Mouse (Mus musculus) forebrain, embryonic 15.5 days (tissue): ENCODE data around the gene Nr1h4. TPM values are rescaled to one million over a fixed set of nuclear protein-coding genes. Genes with fewer than 3 reads are reported as not detected.
"Not testable (repeated sequence)": the region's sequence is repeated elsewhere in the genome, so short reads cannot be mapped to it uniquely, and the experiment has no call there.

Experiments
- ATAC-seq: fragments of 200-750 bp; cut with Nextera tagmentation; replicated peaks from 2 replicates; pipeline ENCODE4 v1.8.0; 2017; ENCODE audit warnings: mild to moderate bottlenecking, moderate TSS enrichment, moderate library complexity
- H3K27ac ChIP-seq: fragments of 300-500 bp; sonication (generic); replicated peaks from 2 replicates; pipeline ENCODE4 v1.5.1; 2015; ENCODE audit warnings: mild to moderate bottlenecking, inconsistent platforms
- H3K27me3 ChIP-seq: fragments of 300-500 bp; sonication (generic); 2 replicates; pipeline ENCODE4 v1.6.1; 2015; ENCODE audit warnings: inconsistent platforms
- H3K36me3 ChIP-seq: fragments of 300-500 bp; sonication (generic); 2 replicates; pipeline ENCODE4 v1.6.1; 2015; ENCODE audit warnings: mild to moderate bottlenecking, inconsistent platforms
- H3K4me1 ChIP-seq: fragments of 300-500 bp; sonication (generic); 2 replicates; pipeline ENCODE4 v1.6.1; 2015; ENCODE audit warnings: inconsistent platforms
- H3K4me2 ChIP-seq: fragments of 300-500 bp; sonication (generic); replicated peaks from 2 replicates; pipeline ENCODE4 v1.6.1; 2015; ENCODE audit warnings: mild to moderate bottlenecking, inconsistent platforms
- H3K4me3 ChIP-seq: fragments of 300-500 bp; sonication (generic); 2 replicates; pipeline ENCODE4 v1.5.1; 2015; ENCODE audit warnings: mild to moderate bottlenecking, inconsistent platforms
- H3K9ac ChIP-seq: fragments of 300-500 bp; sonication (generic); replicated peaks from 2 replicates; pipeline ENCODE4 v1.6.1; 2015; ENCODE audit warnings: mild to moderate bottlenecking, inconsistent platforms
- H3K9me3 ChIP-seq: fragments of 300-500 bp; sonication (generic); 2 replicates; pipeline ENCODE4 v1.6.1; 2016; ENCODE audit warnings: inconsistent platforms
- WGBS: fragments of 180-500 bp; shearing (Covaris S2); methylation state at CpG from one replicate; pipeline ENCODE4 v1.1.7; 2015; ENCODE audit warnings: mixed read lengths; 5-methylcytosine and 5-hydroxymethylcytosine counted together
- polyA plus RNA-seq: library from polyadenylated mRNA; unstranded; fragments of >200 nt; fragmentation: Nextera tagmentation; extraction: Ambion mirVana; gene quantifications from 2 replicates; pipeline ENCODE4 v1.2.1, GENCODE M21; 2015

The Nr1h4 gene
- 0.11 and 0.17 TPM in 2 replicates for polyA plus RNA-seq

GRCm38 (mm10) chr10:89532929-89533727 lies at the start of gene Nr1h4:
Gene Nr1h4, minus strand, starts transcription at chr10:89533585.
- H3K36me3 ChIP-seq, result no peaks in the 10 kb centered on the region
- no peak for ATAC-seq
- WGBS, result 62% methylated on average over 17 of the region's 17 CpGs
- no peaks in the 10 kb centered on the region for H3K27me3 ChIP-seq
- no peak within 1 kb of the TSS for H3K9ac ChIP-seq
- no peaks in the 10 kb centered on the region for H3K9me3 ChIP-seq
- H3K4me1 ChIP-seq, result peaks cover 6% of the 10 kb centered on the region; the same call in 1 of the 2 replicates
- H3K27ac ChIP-seq, result no peak within 1 kb of the TSS
- H3K4me2 ChIP-seq, result no peak within 1 kb of the TSS
- H3K4me3 ChIP-seq, result no peak within 1 kb of the TSS

GRCm38 (mm10) chr10:89578801-89579200 lies 45.4 kb upstream of the Nr1h4 start:
- ATAC-seq, result no peak
- WGBS, result 93% methylated on average over 4 of the region's 4 CpGs

GRCm38 (mm10) chr10:89577666-89578065 lies 44.3 kb upstream of the Nr1h4 start:
- Histone ChIP-seq H3K4me1 (no peaks in the 10 kb centered on the region), H3K9me3 (no peaks in the 10 kb centered on the region), H3K9ac (no peak overlapping the region), H3K4me2 (no peak overlapping the region), H3K27ac (no peak overlapping the region), H3K36me3 (no peaks in the 10 kb centered on the region), H3K27me3 (no peaks in the 10 kb centered on the region), H3K4me3 (no peak overlapping the region)
- no peak for ATAC-seq
- 86% methylated on average over 3 of the region's 3 CpGs for WGBS

More at GRCm38 (mm10) chr10:89578801-89579200, 45.4 kb upstream of the Nr1h4 start:
- Histone ChIP-seq H3K4me1 (no peaks in the 10 kb centered on the region), H3K27ac (no peak overlapping the region), H3K27me3 (no peaks in the 10 kb centered on the region), H3K9ac (no peak overlapping the region), H3K4me3 (no peak overlapping the region), H3K4me2 (no peak overlapping the region), H3K9me3 (no peaks in the 10 kb centered on the region), H3K36me3 (no peaks in the 10 kb centered on the region)

- Histone ChIP-seq H3K36me3 (no peaks in the 10 kb centered on the region), H3K27me3 (no peaks in the 10 kb centered on the region), H3K4me3 (no peak overlapping the region), H3K9ac (no peak overlapping the region), H3K9me3 (no peaks in the 10 kb centered on the region), H3K4me1 (no peaks in the 10 kb centered on the region), H3K27ac (no peak overlapping the region), H3K4me2 (no peak overlapping the region)
- WGBS, result 82% methylated on average over 3 of the region's 3 CpGs
- no peak for ATAC-seq
Observed at GRCm38 (mm10) chr10:89573421-89573820, 40.0 kb upstream of the Nr1h4 start.

- Histone ChIP-seq H3K36me3 (no peaks in the 10 kb centered on the region), H3K27me3 (no peaks in the 10 kb centered on the region), H3K4me1 (no peaks in the 10 kb centered on the region), H3K9me3 (no peaks in the 10 kb centered on the region), H3K4me2 (no peak overlapping the region), H3K4me3 (no peak overlapping the region), H3K9ac (no peak overlapping the region), H3K27ac (no peak overlapping the region)
- 95% methylated on average over 6 of the region's 6 CpGs for WGBS
- no peak for ATAC-seq
Observed at GRCm38 (mm10) chr10:89572946-89573345, 39.6 kb upstream of the Nr1h4 start.

GRCm38 (mm10) chr10:89567391-89567790 lies 34.0 kb upstream of the Nr1h4 start:
- H3K27ac ChIP-seq, result no peak overlapping the region

DNA sequence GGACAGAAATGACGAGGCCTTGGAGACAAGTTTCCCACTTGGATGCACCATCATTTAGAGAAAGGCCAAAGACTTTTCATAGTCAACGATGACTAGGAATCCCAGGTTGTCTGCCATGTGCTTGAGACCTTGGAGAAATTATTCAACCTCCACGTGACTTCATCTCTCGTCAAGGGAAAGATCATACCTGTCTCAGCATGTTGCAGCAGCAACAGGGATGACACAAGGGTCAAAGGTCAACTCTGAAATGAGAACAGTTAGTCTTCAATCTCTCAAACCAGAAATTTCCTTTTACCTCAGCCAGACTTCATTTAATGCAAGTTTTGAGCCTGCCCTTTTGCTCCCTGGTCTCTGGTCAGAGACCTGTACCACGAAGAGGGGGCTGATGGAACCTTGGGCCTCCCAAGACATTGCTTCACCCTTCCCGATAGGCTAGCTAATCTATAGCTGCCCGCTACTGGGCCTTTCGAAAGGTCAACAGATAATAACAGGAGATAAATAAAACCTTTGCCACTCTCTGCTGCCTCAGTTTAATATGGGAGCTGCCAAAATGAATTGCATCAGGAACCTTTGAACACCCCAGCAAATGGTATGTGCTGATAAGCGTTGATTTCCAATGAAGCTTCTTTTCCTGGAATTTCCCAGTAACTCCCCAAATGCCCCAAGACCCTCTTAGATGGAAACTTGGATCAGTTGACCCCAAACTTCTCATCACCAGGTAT lies 32.1 kb upstream of the Nr1h4 start:
- Histone ChIP-seq H3K9me3 (no peaks in the 10 kb centered on the region), H3K4me2 (no peak overlapping the region), H3K27ac (no peak overlapping the region), H3K4me3 (no peak overlapping the region), H3K27me3 (no peaks in the 10 kb centered on the region), H3K36me3 (no peaks in the 10 kb centered on the region), H3K4me1 (no peaks in the 10 kb centered on the region), H3K9ac (no peak overlapping the region)
- ATAC-seq, result no peak
- WGBS, result 87% methylated on average over 9 of the region's 9 CpGs

More at GRCm38 (mm10) chr10:89567391-89567790, 34.0 kb upstream of the Nr1h4 start:
- Histone ChIP-seq H3K9me3 (no peaks in the 10 kb centered on the region), H3K4me2 (no peak overlapping the region), H3K9ac (no peak overlapping the region), H3K36me3 (no peaks in the 10 kb centered on the region), H3K27me3 (no peaks in the 10 kb centered on the region), H3K4me1 (no peaks in the 10 kb centered on the region), H3K4me3 (no peak overlapping the region)
- WGBS, result 89% methylated on average over 2 of the region's 2 CpGs
- ATAC-seq, result no peak

DNA sequence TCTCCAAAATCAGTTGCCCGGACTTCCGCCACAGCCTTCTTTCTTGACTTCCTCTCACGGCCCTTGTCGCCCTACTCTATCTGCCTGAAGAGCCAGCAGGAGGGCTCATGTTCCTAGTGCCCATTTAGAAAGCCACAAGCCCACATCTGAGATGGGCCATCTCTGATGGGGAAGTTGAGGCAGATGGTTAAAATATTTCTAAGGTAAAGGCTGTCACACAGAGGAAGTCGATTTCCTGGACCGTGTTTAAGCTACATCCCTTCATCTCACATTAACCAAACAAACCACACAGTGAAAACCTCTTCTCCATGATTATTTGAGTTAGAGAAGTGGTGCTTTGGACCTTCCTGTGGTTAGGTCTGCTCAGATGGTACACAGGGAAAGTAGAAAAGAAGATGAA lies 28.7 kb upstream of the Nr1h4 start:
- H3K27me3 ChIP-seq, result no peaks in the 10 kb centered on the region
- H3K9me3 ChIP-seq, result no peaks in the 10 kb centered on the region
- H3K4me2 ChIP-seq, result no peak overlapping the region
- H3K36me3 ChIP-seq, result no peaks in the 10 kb centered on the region
- whole genome bisulfite sequencing, result 96% methylated on average over 6 of the region's 6 CpGs
- H3K4me3 ChIP-seq, result no peak overlapping the region
- H3K4me1 ChIP-seq, result no peaks in the 10 kb centered on the region
- ATAC-seq, result no peak
- H3K9ac ChIP-seq, result no peak overlapping the region
- no peak overlapping the region for H3K27ac ChIP-seq

DNA sequence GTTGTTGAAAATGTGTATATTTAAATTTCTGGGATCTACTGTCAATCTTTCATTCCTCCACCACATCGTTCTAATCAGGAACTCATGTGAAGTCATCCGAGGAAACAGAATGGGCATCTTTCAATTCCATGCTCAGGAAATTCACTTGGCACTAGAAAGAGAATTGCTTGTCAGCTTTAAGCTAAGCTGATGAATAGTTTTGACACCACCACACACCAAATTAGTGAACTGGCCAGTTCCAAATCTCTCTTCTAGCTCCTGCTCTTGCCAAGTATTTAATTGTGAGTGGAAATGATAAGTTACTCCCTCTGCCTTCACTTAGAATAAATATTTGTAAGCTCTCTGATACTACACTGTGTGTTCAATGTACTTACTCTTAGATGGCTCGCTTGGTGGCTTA lies 26.0 kb upstream of the Nr1h4 start:
- Histone ChIP-seq H3K4me3 (no peak overlapping the region), H3K9me3 (no peaks in the 10 kb centered on the region), H3K27ac (no peak overlapping the region), H3K27me3 (no peaks in the 10 kb centered on the region), H3K36me3 (no peaks in the 10 kb centered on the region), H3K9ac (no peak overlapping the region), H3K4me1 (no peaks in the 10 kb centered on the region), H3K4me2 (no peak overlapping the region)
- 34% methylated on average over 3 of the region's 3 CpGs for WGBS
- ATAC-seq, result no peak

GRCm38 (mm10) chr10:89554885-89555284 lies 21.5 kb upstream of the Nr1h4 start:
- not testable (repeated sequence) for H3K36me3 ChIP-seq, H3K9me3 ChIP-seq, H3K4me1 ChIP-seq, H3K27me3 ChIP-seq, ATAC-seq, H3K9ac ChIP-seq, H3K27ac ChIP-seq, H3K4me2 ChIP-seq, H3K4me3 ChIP-seq
- 93% methylated on average over 13 of the region's 13 CpGs for WGBS

- not testable (repeated sequence) for H3K36me3 ChIP-seq, H3K27ac ChIP-seq, H3K9me3 ChIP-seq, H3K27me3 ChIP-seq, H3K4me1 ChIP-seq, H3K4me2 ChIP-seq, H3K4me3 ChIP-seq, ATAC-seq, H3K9ac ChIP-seq
- 95% methylated on average over 7 of the region's 7 CpGs for WGBS
Observed at GRCm38 (mm10) chr10:89553855-89554254, 20.5 kb upstream of the Nr1h4 start.

DNA sequence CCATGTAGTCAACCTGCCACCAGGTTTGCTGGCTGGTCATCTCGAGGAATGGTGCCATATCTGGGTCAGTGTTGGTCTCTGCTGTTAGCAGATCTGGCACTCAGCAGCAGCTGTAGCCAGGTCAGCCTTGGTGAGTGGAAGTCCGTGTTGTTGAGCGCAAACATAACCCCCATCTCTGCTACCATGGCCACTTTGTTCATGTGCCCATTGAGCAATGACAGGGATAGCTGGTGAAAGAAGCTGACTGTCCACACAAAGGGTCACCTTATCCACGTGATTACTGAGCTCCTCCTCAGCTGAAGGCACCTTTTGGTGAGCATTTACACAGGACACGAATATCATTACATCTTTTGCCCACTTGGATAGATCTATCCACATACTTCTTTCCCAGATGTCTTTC lies 19.6 kb upstream of the Nr1h4 start:
- no peak for ATAC-seq

More for the DNA sequence above, 19.6 kb upstream of the Nr1h4 start:
- no peak overlapping the region for H3K9ac ChIP-seq
- WGBS, result 77% methylated on average over 5 of the region's 5 CpGs
- no peak overlapping the region for H3K27ac ChIP-seq
- H3K9me3 ChIP-seq, result no peaks in the 10 kb centered on the region
- peaks cover 9% of the 10 kb centered on the region for H3K4me1 ChIP-seq
- no peaks in the 10 kb centered on the region for H3K36me3 ChIP-seq
- H3K4me3 ChIP-seq, result no peak overlapping the region
- H3K4me2 ChIP-seq, result no peak overlapping the region
- H3K27me3 ChIP-seq, result no peaks in the 10 kb centered on the region
